Mouse (Mus musculus): Measurements from ENCODE around the gene Tnfrsf21. TPM values are rescaled to one million over a fixed set of nuclear protein-coding genes. Genes with fewer than 3 reads are reported as not detected.

Tnfrsf21 gene
- polyA plus RNA-seq, 1 experiment from 2014 or later = 83.0 TPM

GRCm38 (mm10) chr17:43035386-43035785 lies 19.0 kb downstream of the Tnfrsf21 start:
- Histone ChIP-seq H3K9ac (ENCODE audit: low read depth, low read length) (no peak overlapping the region), H3K27me3 (replicated peaks; ENCODE audit: control insufficient read depth, insufficient read depth, low read length) (no peaks in the 10 kb centered on the region), H3K36me3 (ENCODE audit: control insufficient read depth, insufficient read depth, low read length) (peaks cover 24% of the 10 kb centered on the region), H3K9me3 (ENCODE audit: control insufficient read depth, low read length) (no peaks in the 10 kb centered on the region), H3K4me1 (ENCODE audit: control insufficient read depth, insufficient read depth, low read depth, low read length) (no peaks in the 10 kb centered on the region; the same call in 1 of the 2 replicates), H3K4me2 (ENCODE audit: low read length) (no peak overlapping the region), H3K4me3 (ENCODE audit: low read length) (no peak overlapping the region), H3K27ac (ENCODE audit: low read depth, low read length) (peak overlapping the region; percentile 5)
- WGBS = 65% methylated on average over 2 of the region's 2 CpGs
- ATAC-seq = peak; percentile 38; the same call in 1 of the 2 replicates

- WGBS = 85% methylated on average over 10 of the region's 10 CpGs
- Histone ChIP-seq H3K4me3 (ENCODE audit: low read length) (no peak overlapping the region), H3K4me1 (ENCODE audit: control insufficient read depth, insufficient read depth, low read depth, low read length) (no peaks in the 10 kb centered on the region; the same call in 1 of the 2 replicates), H3K27ac (ENCODE audit: low read depth, low read length) (no peak overlapping the region), H3K9me3 (ENCODE audit: control insufficient read depth, low read length) (no peaks in the 10 kb centered on the region), H3K27me3 (replicated peaks; ENCODE audit: control insufficient read depth, insufficient read depth, low read length) (no peaks in the 10 kb centered on the region), H3K9ac (ENCODE audit: low read depth, low read length) (no peak overlapping the region), H3K4me2 (ENCODE audit: low read length) (no peak overlapping the region), H3K36me3 (ENCODE audit: control insufficient read depth, insufficient read depth, low read length) (peaks cover 27% of the 10 kb centered on the region)
- ATAC-seq = peak; percentile 28; the same call in 1 of the 2 replicates
Measured at GRCm38 (mm10) chr17:43036058-43036757, 19.9 kb downstream of the Tnfrsf21 start.

- Histone ChIP-seq H3K36me3 (ENCODE audit: control insufficient read depth, insufficient read depth, low read length) (peaks cover 39% of the 10 kb centered on the region), H3K4me3 (ENCODE audit: low read length) (no peak overlapping the region), H3K9me3 (ENCODE audit: control insufficient read depth, low read length) (no peaks in the 10 kb centered on the region), H3K4me1 (ENCODE audit: control insufficient read depth, insufficient read depth, low read depth, low read length) (no peaks in the 10 kb centered on the region; the same call in 1 of the 2 replicates), H3K4me2 (ENCODE audit: low read length) (no peak overlapping the region), H3K27ac (ENCODE audit: low read depth, low read length) (no peak overlapping the region), H3K9ac (ENCODE audit: low read depth, low read length) (no peak overlapping the region), H3K27me3 (replicated peaks; ENCODE audit: control insufficient read depth, insufficient read depth, low read length) (no peaks in the 10 kb centered on the region)
- ATAC-seq = no peak
- 78% methylated on average over 3 of the region's 3 CpGs for WGBS
Measured at GRCm38 (mm10) chr17:43040571-43040970, 24.2 kb downstream of the Tnfrsf21 start.

GRCm38 (mm10) chr17:43050619-43051018 lies 34.3 kb downstream of the Tnfrsf21 start:
- Histone ChIP-seq H3K9me3 (ENCODE audit: control insufficient read depth, low read length) (no peaks in the 10 kb centered on the region), H3K4me3 (ENCODE audit: low read length) (no peak overlapping the region), H3K4me2 (ENCODE audit: low read length) (no peak overlapping the region), H3K27ac (ENCODE audit: low read depth, low read length) (no peak overlapping the region), H3K36me3 (ENCODE audit: control insufficient read depth, insufficient read depth, low read length) (no peaks in the 10 kb centered on the region), H3K4me1 (ENCODE audit: control insufficient read depth, insufficient read depth, low read depth, low read length) (no peaks in the 10 kb centered on the region), H3K27me3 (replicated peaks; ENCODE audit: control insufficient read depth, insufficient read depth, low read length) (no peaks in the 10 kb centered on the region), H3K9ac (ENCODE audit: low read depth, low read length) (no peak overlapping the region)
- 86% methylated on average over 2 of the region's 2 CpGs for WGBS
- ATAC-seq = no peak

GRCm38 (mm10) chr17:43052791-43053190 lies 36.4 kb downstream of the Tnfrsf21 start:
- Histone ChIP-seq H3K27me3 (replicated peaks; ENCODE audit: control insufficient read depth, insufficient read depth, low read length) (no peaks in the 10 kb centered on the region), H3K9ac (ENCODE audit: low read depth, low read length) (no peak overlapping the region), H3K4me2 (ENCODE audit: low read length) (no peak overlapping the region), H3K9me3 (ENCODE audit: control insufficient read depth, low read length) (no peaks in the 10 kb centered on the region), H3K4me3 (ENCODE audit: low read length) (no peak overlapping the region), H3K36me3 (ENCODE audit: control insufficient read depth, insufficient read depth, low read length) (no peaks in the 10 kb centered on the region), H3K4me1 (ENCODE audit: control insufficient read depth, insufficient read depth, low read depth, low read length) (no peaks in the 10 kb centered on the region), H3K27ac (ENCODE audit: low read depth, low read length) (no peak overlapping the region)
- no peak for ATAC-seq
- 97% methylated on average over 1 of the region's 1 CpGs for WGBS

GRCm38 (mm10) chr17:43053943-43054342 lies 37.6 kb downstream of the Tnfrsf21 start:
- H3K36me3 ChIP-seq (ENCODE audit: control insufficient read depth, insufficient read depth, low read length) = no peaks in the 10 kb centered on the region
- H3K4me3 ChIP-seq (ENCODE audit: low read length) = no peak overlapping the region
- H3K4me1 ChIP-seq (ENCODE audit: control insufficient read depth, insufficient read depth, low read depth, low read length) = no peaks in the 10 kb centered on the region
- no peaks in the 10 kb centered on the region for H3K27me3 ChIP-seq (replicated peaks; ENCODE audit: control insufficient read depth, insufficient read depth, low read length)
- H3K4me2 ChIP-seq (ENCODE audit: low read length) = no peak overlapping the region
- WGBS = 97% methylated on average over 10 of the region's 10 CpGs
- no peak overlapping the region for H3K9ac ChIP-seq (ENCODE audit: low read depth, low read length)
- H3K27ac ChIP-seq (ENCODE audit: low read depth, low read length) = no peak overlapping the region
- ATAC-seq = no peak
- no peaks in the 10 kb centered on the region for H3K9me3 ChIP-seq (ENCODE audit: control insufficient read depth, low read length)

- H3K27ac ChIP-seq (ENCODE audit: low read depth, low read length) = no peak overlapping the region
- H3K9ac ChIP-seq (ENCODE audit: low read depth, low read length) = no peak overlapping the region
- 92% methylated on average over 11 of the region's 11 CpGs for WGBS
- ATAC-seq = no peak
- H3K9me3 ChIP-seq (ENCODE audit: control insufficient read depth, low read length) = no peaks in the 10 kb centered on the region
- H3K4me3 ChIP-seq (ENCODE audit: low read length) = no peak overlapping the region
- no peak overlapping the region for H3K4me2 ChIP-seq (ENCODE audit: low read length)
- no peaks in the 10 kb centered on the region for H3K27me3 ChIP-seq (replicated peaks; ENCODE audit: control insufficient read depth, insufficient read depth, low read length)
- no peaks in the 10 kb centered on the region for H3K36me3 ChIP-seq (ENCODE audit: control insufficient read depth, insufficient read depth, low read length)
- H3K4me1 ChIP-seq (ENCODE audit: control insufficient read depth, insufficient read depth, low read depth, low read length) = no peaks in the 10 kb centered on the region
Measured at GRCm38 (mm10) chr17:43058277-43059025, 42.1 kb downstream of the Tnfrsf21 start.

GRCm38 (mm10) chr17:43064705-43065104 lies 48.4 kb downstream of the Tnfrsf21 start:
- H3K9ac ChIP-seq (ENCODE audit: low read depth, low read length) = no peak overlapping the region
- H3K9me3 ChIP-seq (ENCODE audit: control insufficient read depth, low read length) = no peaks in the 10 kb centered on the region
- H3K27me3 ChIP-seq (replicated peaks; ENCODE audit: control insufficient read depth, insufficient read depth, low read length) = no peaks in the 10 kb centered on the region
- H3K36me3 ChIP-seq (ENCODE audit: control insufficient read depth, insufficient read depth, low read length) = peaks cover 9% of the 10 kb centered on the region
- WGBS = 93% methylated on average over 6 of the region's 6 CpGs
- H3K27ac ChIP-seq (ENCODE audit: low read depth, low read length) = no peak overlapping the region
- ATAC-seq = no peak
- H3K4me3 ChIP-seq (ENCODE audit: low read length) = no peak overlapping the region
- H3K4me1 ChIP-seq (ENCODE audit: control insufficient read depth, insufficient read depth, low read depth, low read length) = no peaks in the 10 kb centered on the region
- H3K4me2 ChIP-seq (ENCODE audit: low read length) = no peak overlapping the region

GRCm38 (mm10) chr17:43068846-43069553 lies 52.6 kb downstream of the Tnfrsf21 start:
- Histone ChIP-seq H3K36me3 (ENCODE audit: control insufficient read depth, insufficient read depth, low read length) (peaks cover 9% of the 10 kb centered on the region), H3K27me3 (replicated peaks; ENCODE audit: control insufficient read depth, insufficient read depth, low read length) (no peaks in the 10 kb centered on the region), H3K9ac (ENCODE audit: low read depth, low read length) (no peak overlapping the region), H3K4me3 (ENCODE audit: low read length) (no peak overlapping the region), H3K4me2 (ENCODE audit: low read length) (no peak overlapping the region), H3K4me1 (ENCODE audit: control insufficient read depth, insufficient read depth, low read depth, low read length) (no peaks in the 10 kb centered on the region), H3K9me3 (ENCODE audit: control insufficient read depth, low read length) (no peaks in the 10 kb centered on the region), H3K27ac (ENCODE audit: low read depth, low read length) (peak overlapping the region; percentile 29; the same call in 1 of the 2 replicates)
- ATAC-seq = peak; percentile 8
- 57% methylated on average over 7 of the region's 7 CpGs for WGBS

All from hindbrain, embryonic 16.5 days (tissue).